Mouse (Mus musculus): ENCODE measurements around the gene Ryk. TPM values are rescaled to one million over a fixed set of nuclear protein-coding genes. Genes with fewer than 3 reads are reported as not detected.

The Ryk gene
- polyA plus RNA-seq, 1 experiment from 2014 or later, result 29.9 TPM

DNA sequence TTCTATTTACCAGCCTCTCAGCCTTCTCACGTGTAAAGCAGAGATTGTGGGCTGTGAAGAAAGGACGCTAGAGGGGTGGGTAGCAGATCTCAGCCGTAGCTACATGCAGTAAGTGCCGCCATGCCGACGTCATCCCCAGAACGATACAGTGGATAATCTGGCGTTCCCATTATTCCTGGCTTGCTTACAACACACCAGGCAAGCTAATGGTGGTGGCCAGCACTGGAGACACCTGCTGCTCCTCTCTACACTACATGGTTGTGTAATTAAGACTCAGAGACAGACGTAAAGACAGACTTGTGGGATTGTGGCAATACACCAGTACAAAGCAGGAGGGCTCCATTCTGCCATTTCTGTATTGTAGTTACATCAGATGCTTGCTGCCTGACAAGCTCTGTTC is 43.2 kb downstream of the Ryk start:
- Histone ChIP-seq H3K36me3 (ENCODE audit: control insufficient read depth, insufficient read depth, low read length) (peaks cover 41% of the 10 kb centered on the region), H3K9ac (ENCODE audit: low read depth, low read length) (no peak overlapping the region), H3K4me1 (ENCODE audit: control insufficient read depth, insufficient read depth, low read length) (no peaks in the 10 kb centered on the region), H3K4me3 (ENCODE audit: low read length) (no peak overlapping the region), H3K27ac (ENCODE audit: low read depth, low read length) (no peak overlapping the region), H3K27me3 (ENCODE audit: control insufficient read depth, insufficient read depth, low read length) (no peaks in the 10 kb centered on the region), H3K9me3 (ENCODE audit: control insufficient read depth, low read length) (no peaks in the 10 kb centered on the region), H3K4me2 (replicated peaks; ENCODE audit: low read depth, low read length) (no peak overlapping the region)
- 91% methylated on average over 9 of the region's 9 CpGs for WGBS
- no peak for ATAC-seq (ENCODE audit: low FRiP score, low TSS enrichment)

DNA sequence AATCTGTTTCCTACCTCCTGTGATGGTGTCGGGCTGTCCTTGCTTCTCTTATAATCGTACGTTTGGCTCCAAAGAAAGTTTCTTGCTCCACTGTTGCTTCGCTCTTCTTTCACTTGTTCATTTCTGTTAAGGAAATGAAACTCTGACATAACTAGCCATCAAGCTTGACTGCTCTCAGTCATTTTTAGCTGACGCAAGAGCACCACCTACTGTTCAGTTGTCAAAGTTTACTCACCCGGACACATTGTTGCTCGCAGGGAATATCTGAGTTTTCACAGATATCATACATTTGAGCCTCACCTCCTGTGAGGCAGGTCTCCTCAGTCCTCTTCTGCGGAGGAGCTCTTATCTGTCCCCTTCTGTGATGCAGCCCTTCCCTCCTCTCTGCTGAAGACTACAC is 44.8 kb downstream of the Ryk start:
- H3K4me1 ChIP-seq (ENCODE audit: control insufficient read depth, insufficient read depth, low read length), result no peaks in the 10 kb centered on the region
- WGBS, result 66% methylated on average over 8 of the region's 8 CpGs
- ATAC-seq (ENCODE audit: low FRiP score, low TSS enrichment), result no peak
- no peak overlapping the region for H3K4me2 ChIP-seq (replicated peaks; ENCODE audit: low read depth, low read length)
- H3K4me3 ChIP-seq (ENCODE audit: low read length), result no peak overlapping the region
- no peaks in the 10 kb centered on the region for H3K9me3 ChIP-seq (ENCODE audit: control insufficient read depth, low read length)
- no peak overlapping the region for H3K27ac ChIP-seq (ENCODE audit: low read depth, low read length)
- H3K27me3 ChIP-seq (ENCODE audit: control insufficient read depth, insufficient read depth, low read length), result no peaks in the 10 kb centered on the region
- no peak overlapping the region for H3K9ac ChIP-seq (ENCODE audit: low read depth, low read length)
- H3K36me3 ChIP-seq (ENCODE audit: control insufficient read depth, insufficient read depth, low read length), result peaks cover 44% of the 10 kb centered on the region

DNA sequence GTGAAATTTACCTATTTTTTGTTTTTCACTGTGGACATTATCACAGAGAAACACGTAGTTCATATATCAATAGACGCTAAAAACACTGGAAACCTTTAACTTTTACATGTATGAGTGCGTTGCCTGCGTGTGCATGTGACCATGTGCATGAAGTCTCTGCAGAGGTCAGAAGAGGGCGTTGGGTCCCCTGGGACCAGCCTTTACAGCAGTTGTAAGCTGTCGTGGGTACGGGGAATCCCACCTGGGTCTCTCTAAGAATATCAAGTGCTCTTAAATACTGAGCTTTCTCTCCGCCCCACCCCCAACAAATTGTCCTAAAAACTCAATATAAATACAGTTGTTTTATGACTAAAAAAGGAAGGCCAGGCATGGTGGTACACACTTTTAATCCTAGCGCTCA is 50.0 kb downstream of the Ryk start:
- H3K9ac ChIP-seq (ENCODE audit: low read depth, low read length), result no peak overlapping the region
- WGBS, result 87% methylated on average over 9 of the region's 9 CpGs
- no peaks in the 10 kb centered on the region for H3K4me1 ChIP-seq (ENCODE audit: control insufficient read depth, insufficient read depth, low read length)
- ATAC-seq (ENCODE audit: low FRiP score, low TSS enrichment), result no peak
- peaks cover 37% of the 10 kb centered on the region for H3K36me3 ChIP-seq (ENCODE audit: control insufficient read depth, insufficient read depth, low read length)
- H3K9me3 ChIP-seq (ENCODE audit: control insufficient read depth, low read length), result no peaks in the 10 kb centered on the region
- H3K27me3 ChIP-seq (ENCODE audit: control insufficient read depth, insufficient read depth, low read length), result no peaks in the 10 kb centered on the region
- no peak overlapping the region for H3K4me2 ChIP-seq (replicated peaks; ENCODE audit: low read depth, low read length)
- no peak overlapping the region for H3K4me3 ChIP-seq (ENCODE audit: low read length)
- H3K27ac ChIP-seq (ENCODE audit: low read depth, low read length), result no peak overlapping the region

DNA sequence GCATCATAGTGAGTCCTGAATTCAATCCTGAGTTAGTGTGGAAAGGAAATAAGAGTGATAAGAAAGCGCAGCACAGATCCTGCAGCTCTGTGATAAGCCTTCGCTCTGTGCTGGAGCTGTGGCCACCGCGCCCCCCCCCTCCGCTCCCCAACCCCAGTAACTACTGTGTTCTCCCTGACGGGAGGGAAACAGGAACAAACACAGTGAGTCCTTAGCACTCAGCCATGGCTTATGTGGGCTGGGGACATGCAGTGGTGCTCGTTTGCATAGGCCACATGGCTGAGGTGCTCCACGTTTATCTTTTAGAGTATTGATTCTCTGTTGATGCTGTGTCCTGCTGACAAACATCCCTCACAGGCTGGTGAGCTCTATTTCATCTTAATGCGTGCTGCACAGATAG is 55.4 kb downstream of the Ryk start:
- no peak for ATAC-seq (ENCODE audit: low FRiP score, low TSS enrichment)
- H3K27ac ChIP-seq (ENCODE audit: low read depth, low read length), result no peak overlapping the region
- no peak overlapping the region for H3K9ac ChIP-seq (ENCODE audit: low read depth, low read length)
- H3K4me2 ChIP-seq (replicated peaks; ENCODE audit: low read depth, low read length), result no peak overlapping the region
- H3K4me1 ChIP-seq (ENCODE audit: control insufficient read depth, insufficient read depth, low read length), result no peaks in the 10 kb centered on the region
- H3K36me3 ChIP-seq (ENCODE audit: control insufficient read depth, insufficient read depth, low read length), result peaks cover 36% of the 10 kb centered on the region
- WGBS, result 83% methylated on average over 9 of the region's 9 CpGs
- H3K4me3 ChIP-seq (ENCODE audit: low read length), result no peak overlapping the region
- no peaks in the 10 kb centered on the region for H3K9me3 ChIP-seq (ENCODE audit: control insufficient read depth, low read length)
- H3K27me3 ChIP-seq (ENCODE audit: control insufficient read depth, insufficient read depth, low read length), result no peaks in the 10 kb centered on the region

DNA sequence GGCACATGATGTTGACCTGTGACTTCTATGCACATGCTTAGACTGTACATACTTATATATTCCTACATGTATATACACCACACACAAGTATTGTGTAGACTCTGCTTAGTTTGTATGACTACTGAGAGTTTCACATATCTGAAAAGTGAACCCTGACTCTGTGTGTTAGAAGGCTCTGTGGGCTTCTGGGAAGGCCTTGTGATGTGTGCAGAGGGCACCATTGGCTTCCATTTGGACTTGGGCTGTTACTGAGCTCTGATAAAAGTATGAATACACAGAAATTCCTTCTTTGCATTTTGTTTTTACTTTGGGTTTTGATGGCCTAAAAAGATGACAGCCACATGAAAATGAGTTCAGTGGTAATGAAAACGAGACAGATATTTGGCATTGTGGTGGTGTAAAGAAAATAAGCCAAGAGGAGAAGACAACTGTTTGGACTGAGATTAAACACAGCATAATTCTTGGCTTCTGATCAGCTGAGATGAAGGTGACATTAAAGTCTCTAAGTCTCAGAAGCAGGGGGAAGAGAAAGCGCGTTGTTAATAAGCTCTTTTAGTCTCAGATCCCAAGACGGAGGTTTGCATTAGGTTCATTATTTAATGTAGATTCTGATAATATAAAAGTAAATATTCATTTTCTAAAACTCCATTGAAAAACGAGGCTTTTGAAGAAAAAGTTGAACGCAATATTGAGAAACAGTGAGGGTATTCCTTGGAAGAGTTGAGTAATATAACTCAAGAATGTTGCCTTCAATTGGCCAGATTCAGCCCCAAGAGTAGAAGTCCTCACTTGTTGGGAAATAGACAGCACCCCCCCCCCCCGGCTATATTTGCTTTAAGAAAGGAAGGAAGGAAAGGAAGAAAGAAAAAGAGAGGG is 58.0 kb downstream of the Ryk start:
- no peaks in the 10 kb centered on the region for H3K9me3 ChIP-seq (ENCODE audit: control insufficient read depth, low read length)

DNA sequence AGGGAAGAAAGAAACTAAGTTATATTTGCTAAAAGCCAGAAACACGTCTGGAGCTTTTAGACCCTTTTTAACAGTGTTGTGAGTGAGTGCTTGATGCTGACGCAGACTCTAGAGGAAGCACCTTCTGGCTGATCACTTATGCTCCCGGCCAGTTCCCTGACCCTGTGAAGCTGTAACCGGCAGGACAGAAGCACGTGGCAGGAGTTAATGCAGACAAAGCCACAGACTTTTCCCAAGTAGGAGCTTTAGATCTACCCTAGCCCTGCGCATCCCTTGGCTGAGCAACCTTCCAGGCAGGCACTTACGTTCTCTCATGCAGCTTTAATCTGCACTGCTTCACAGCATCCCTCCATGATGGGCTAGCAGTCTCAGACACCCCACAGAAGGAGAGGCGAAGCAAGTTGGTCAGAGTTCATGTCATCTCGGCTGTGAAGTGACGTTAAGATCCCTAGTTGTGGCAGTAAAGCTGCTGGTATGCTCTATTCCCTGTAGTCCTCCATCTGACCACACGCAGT is 58.7 kb downstream of the Ryk start:
- H3K27ac ChIP-seq (ENCODE audit: low read depth, low read length), result no peak overlapping the region
- peaks cover 41% of the 10 kb centered on the region for H3K36me3 ChIP-seq (ENCODE audit: control insufficient read depth, insufficient read depth, low read length)
- H3K9ac ChIP-seq (ENCODE audit: low read depth, low read length), result no peak overlapping the region
- H3K4me2 ChIP-seq (replicated peaks; ENCODE audit: low read depth, low read length), result no peak overlapping the region
- no peaks in the 10 kb centered on the region for H3K9me3 ChIP-seq (ENCODE audit: control insufficient read depth, low read length)
- H3K4me3 ChIP-seq (ENCODE audit: low read length), result no peak overlapping the region
- ATAC-seq (ENCODE audit: low FRiP score, low TSS enrichment), result no peak
- 88% methylated on average over 11 of the region's 11 CpGs for WGBS
- H3K4me1 ChIP-seq (ENCODE audit: control insufficient read depth, insufficient read depth, low read length), result no peaks in the 10 kb centered on the region
- no peaks in the 10 kb centered on the region for H3K27me3 ChIP-seq (ENCODE audit: control insufficient read depth, insufficient read depth, low read length)

More for the DNA sequence above, 58.0 kb downstream of the Ryk start:
- no peak overlapping the region for H3K4me3 ChIP-seq (ENCODE audit: low read length)
- peaks cover 34% of the 10 kb centered on the region for H3K36me3 ChIP-seq (ENCODE audit: control insufficient read depth, insufficient read depth, low read length)
- no peaks in the 10 kb centered on the region for H3K4me1 ChIP-seq (ENCODE audit: control insufficient read depth, insufficient read depth, low read length)
- H3K4me2 ChIP-seq (replicated peaks; ENCODE audit: low read depth, low read length), result no peak overlapping the region
- no peaks in the 10 kb centered on the region for H3K27me3 ChIP-seq (ENCODE audit: control insufficient read depth, insufficient read depth, low read length)
- 91% methylated on average over 7 of the region's 7 CpGs for WGBS
- no peak overlapping the region for H3K9ac ChIP-seq (ENCODE audit: low read depth, low read length)
- no peak overlapping the region for H3K27ac ChIP-seq (ENCODE audit: low read depth, low read length)
- ATAC-seq (ENCODE audit: low FRiP score, low TSS enrichment), result no peak

DNA sequence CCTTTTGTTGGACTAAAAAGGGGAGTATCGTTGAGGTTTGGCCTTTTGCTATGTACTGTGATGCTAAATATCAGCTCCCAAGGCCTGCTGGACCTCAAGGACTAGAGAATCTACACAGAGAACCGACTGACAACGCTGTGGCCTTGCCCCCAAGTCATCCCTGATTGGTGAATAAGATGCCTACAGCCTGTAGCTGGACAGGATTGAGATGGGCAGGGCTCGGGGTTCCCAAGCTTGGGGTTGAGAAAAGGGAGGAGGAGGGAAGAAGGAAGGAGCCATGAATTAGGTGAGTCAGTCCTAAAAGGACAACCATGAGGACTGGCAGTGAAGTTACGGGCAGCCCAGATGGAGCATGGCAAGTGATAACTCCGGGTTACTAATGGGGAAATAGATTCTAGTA is 65.2 kb downstream of the Ryk start:
- Histone ChIP-seq H3K27ac (ENCODE audit: low read depth, low read length) (no peak overlapping the region), H3K4me3 (ENCODE audit: low read length) (no peak overlapping the region), H3K4me1 (ENCODE audit: control insufficient read depth, insufficient read depth, low read length) (no peaks in the 10 kb centered on the region), H3K4me2 (replicated peaks; ENCODE audit: low read depth, low read length) (no peak overlapping the region), H3K27me3 (ENCODE audit: control insufficient read depth, insufficient read depth, low read length) (no peaks in the 10 kb centered on the region), H3K36me3 (ENCODE audit: control insufficient read depth, insufficient read depth, low read length) (peaks cover 47% of the 10 kb centered on the region), H3K9me3 (ENCODE audit: control insufficient read depth, low read length) (no peaks in the 10 kb centered on the region), H3K9ac (ENCODE audit: low read depth, low read length) (no peak overlapping the region)
- ATAC-seq (ENCODE audit: low FRiP score, low TSS enrichment), result no peak
- 91% methylated on average over 6 of the region's 6 CpGs for WGBS

DNA sequence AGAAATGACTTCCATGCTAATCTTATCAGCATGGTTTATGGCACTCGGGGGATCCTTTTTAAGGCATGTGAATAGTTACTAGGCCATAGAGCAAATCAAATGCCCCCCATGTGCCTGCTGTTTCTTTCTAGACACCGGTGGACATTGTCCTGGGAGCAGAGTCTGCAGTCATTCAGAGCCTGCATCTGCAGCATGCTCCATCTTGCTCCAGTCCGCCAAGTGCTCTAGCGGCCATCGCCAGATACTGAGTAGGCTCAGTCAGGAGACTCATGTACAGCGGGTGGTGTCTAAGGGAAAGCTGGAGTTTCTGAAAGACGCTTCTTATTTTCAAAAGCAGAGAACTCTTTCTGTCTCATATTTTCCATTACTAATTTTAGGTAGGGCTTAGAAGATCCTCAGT is 67.6 kb downstream of the Ryk start:
- no peak for ATAC-seq (ENCODE audit: low FRiP score, low TSS enrichment)
- peaks cover 59% of the 10 kb centered on the region for H3K36me3 ChIP-seq (ENCODE audit: control insufficient read depth, insufficient read depth, low read length)
- 92% methylated on average over 7 of the region's 7 CpGs for WGBS

DNA sequence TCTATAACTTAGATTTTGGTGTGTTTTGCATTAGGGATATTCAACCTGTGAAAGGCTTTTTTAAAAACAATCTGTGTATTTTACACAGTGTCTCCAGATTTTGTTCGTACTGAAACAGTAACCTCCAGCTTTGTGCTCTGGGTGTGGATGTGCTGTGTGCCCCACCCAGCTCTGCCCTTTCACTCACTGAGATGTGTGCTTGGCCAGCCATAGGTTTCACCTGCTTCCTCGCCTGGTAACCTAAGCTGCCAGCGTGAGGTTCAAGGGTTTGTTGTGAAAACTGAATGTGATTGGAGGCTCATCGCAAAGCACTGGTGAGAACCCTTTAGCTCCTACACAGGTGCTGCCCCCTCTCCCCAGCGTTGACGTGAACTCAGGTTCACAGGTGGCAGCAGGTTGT is 70.2 kb downstream of the Ryk start:
- Histone ChIP-seq H3K27ac (ENCODE audit: low read depth, low read length) (no peak overlapping the region), H3K4me1 (ENCODE audit: control insufficient read depth, insufficient read depth, low read length) (no peaks in the 10 kb centered on the region), H3K9me3 (ENCODE audit: control insufficient read depth, low read length) (no peaks in the 10 kb centered on the region), H3K4me3 (ENCODE audit: low read length) (no peak overlapping the region), H3K4me2 (replicated peaks; ENCODE audit: low read depth, low read length) (no peak overlapping the region), H3K36me3 (ENCODE audit: control insufficient read depth, insufficient read depth, low read length) (peaks cover 57% of the 10 kb centered on the region), H3K27me3 (ENCODE audit: control insufficient read depth, insufficient read depth, low read length) (no peaks in the 10 kb centered on the region), H3K9ac (ENCODE audit: low read depth, low read length) (no peak overlapping the region)
- 91% methylated on average over 6 of the region's 6 CpGs for WGBS
- no peak for ATAC-seq (ENCODE audit: low FRiP score, low TSS enrichment)

More for the DNA sequence above, 67.6 kb downstream of the Ryk start:
- Histone ChIP-seq H3K27ac (ENCODE audit: low read depth, low read length) (no peak overlapping the region), H3K4me1 (ENCODE audit: control insufficient read depth, insufficient read depth, low read length) (no peaks in the 10 kb centered on the region), H3K4me3 (ENCODE audit: low read length) (no peak overlapping the region), H3K9ac (ENCODE audit: low read depth, low read length) (no peak overlapping the region), H3K9me3 (ENCODE audit: control insufficient read depth, low read length) (no peaks in the 10 kb centered on the region), H3K4me2 (replicated peaks; ENCODE audit: low read depth, low read length) (no peak overlapping the region), H3K27me3 (ENCODE audit: control insufficient read depth, insufficient read depth, low read length) (no peaks in the 10 kb centered on the region)

Data from kidney, embryonic 14.5 days (tissue).